Mouse (Mus musculus) gastrocnemius, postnatal 25 days (tissue): ENCODE measurements around the gene Slbp. TPM values are rescaled to one million over a fixed set of nuclear protein-coding genes. Genes with fewer than 3 reads are reported as not detected.

Source experiments
- DNase-seq: peaks from one replicate; pipeline ENCODE4 v3.0.0; 2022
- long read RNA-seq, 2 experiments: library from polyadenylated mRNA; stranded (forward); transcript quantifications; one replicate each; pipeline ENCODE4 v2.0.0; 2021
- total RNA-seq, 2 experiments: library from RNA; stranded (reverse); gene quantifications; 1 replicate in 1 of 2; 2 replicates in 1 of 2; pipeline ENCODE4 v1.2.3; 2021

Gene Slbp
- total RNA-seq = 1 to 10 TPM; 7.3 to 8.2 TPM
- long read RNA-seq, experiment 1, transcript Slbp-201 (8 exons, 1,906 nt) = major isoform, 5 of 8 reads
- long read RNA-seq, experiment 1, partial matches to known transcripts = 0 of 8 reads
- long read RNA-seq, experiment 1, other reads (novel, unspliced or antisense) = 2 of 8 reads
- long read RNA-seq, experiment 2, transcript Slbp-201 (8 exons, 1,906 nt) = major isoform, 6 of 8 reads
- long read RNA-seq, experiment 2, partial matches to known transcripts = 2 of 8 reads
- long read RNA-seq, experiment 2, other reads (novel, unspliced or antisense) = 0 of 8 reads

DNA sequence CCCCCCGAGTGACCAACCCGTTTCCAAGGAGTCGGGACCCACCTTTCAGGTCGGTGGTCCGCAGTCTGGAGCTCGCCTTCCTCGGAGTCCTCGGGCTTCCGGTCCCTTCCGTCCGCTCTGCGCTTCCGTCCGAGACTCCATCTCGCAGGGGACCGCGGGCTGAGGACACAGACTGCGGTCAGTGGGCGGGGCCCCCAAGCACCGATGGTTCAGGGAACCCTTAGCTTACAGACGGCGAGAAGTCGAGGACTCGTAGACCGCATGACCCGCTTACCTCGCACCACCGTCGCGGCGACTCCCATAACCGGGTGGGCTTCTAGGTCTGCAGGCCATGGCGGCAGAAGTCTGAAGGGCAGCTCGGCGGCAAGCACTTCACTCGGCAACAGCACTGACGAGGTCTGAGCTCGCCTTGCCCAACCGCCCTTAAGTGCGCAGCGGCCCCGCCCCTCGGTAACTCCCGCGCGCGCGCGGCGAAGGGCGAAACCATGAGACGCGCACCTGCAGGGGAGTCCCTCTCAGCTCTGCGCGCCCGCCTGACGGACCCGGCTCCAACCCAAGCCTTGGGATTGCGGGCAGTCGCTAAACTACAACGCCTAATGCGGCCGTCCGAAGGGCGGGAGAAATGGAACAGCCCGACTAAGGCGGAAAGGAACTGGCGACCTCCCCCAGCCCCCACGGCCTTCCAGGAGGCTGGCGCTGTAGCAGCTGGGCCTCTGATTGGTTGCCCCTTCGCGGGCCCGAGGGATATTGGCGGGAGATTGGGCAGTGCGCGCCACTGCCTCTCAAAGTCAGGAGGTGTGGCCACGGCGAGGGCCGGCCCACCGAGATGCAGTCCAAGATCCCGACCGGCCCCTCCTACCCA, at the start of gene Slbp:
TSS of gene Slbp (minus strand) at position 654 of the 862 bp plus-strand sequence.
- peak; percentile 97 for DNase-seq

DNA sequence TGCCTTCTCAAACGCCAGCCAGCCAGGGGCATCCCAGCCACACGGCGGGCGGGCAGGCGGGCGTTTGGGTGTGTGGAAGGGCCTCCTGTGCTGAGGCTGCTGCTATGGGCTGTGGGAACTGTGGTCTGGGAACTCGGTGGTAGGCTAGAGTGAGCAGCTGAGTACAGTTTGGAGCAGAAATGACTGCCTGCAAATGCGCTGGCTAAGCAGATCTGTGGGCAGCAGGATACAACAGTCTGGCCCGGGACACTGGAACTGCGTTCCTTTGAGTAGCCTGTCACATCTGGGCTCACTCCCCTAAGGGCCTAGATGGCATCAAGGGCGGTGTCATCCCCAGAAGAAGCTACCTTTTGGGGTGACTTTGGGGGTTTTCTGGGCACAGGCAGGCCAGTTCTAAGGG, 49.5 kb upstream of the Slbp start:
- DNase-seq = no peak

- DNase-seq = no peak
Observed at GRCm38 (mm10) chr5:33700010-33700409, 47.6 kb upstream of the Slbp start.

DNA sequence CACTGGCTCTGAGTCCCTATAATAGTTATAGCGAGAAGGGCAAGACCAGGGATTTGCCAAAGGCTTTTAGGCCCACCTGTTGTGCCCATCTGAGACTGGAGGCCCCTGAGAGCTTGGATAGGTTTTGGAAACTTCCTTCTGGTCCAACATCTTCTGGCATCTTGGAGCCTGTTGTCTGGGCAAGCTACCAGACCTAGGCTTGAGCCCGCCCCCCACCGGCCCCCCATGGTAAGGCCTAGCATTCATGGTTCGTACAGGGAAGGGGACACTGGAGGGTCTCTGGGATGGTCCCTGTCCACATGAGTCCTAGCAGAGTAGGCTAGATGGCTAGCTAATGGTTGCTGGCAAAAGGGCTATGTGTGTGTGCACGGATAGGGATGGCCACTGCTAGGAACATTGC, 46.3 kb upstream of the Slbp start:
- DNase-seq = no peak

DNA sequence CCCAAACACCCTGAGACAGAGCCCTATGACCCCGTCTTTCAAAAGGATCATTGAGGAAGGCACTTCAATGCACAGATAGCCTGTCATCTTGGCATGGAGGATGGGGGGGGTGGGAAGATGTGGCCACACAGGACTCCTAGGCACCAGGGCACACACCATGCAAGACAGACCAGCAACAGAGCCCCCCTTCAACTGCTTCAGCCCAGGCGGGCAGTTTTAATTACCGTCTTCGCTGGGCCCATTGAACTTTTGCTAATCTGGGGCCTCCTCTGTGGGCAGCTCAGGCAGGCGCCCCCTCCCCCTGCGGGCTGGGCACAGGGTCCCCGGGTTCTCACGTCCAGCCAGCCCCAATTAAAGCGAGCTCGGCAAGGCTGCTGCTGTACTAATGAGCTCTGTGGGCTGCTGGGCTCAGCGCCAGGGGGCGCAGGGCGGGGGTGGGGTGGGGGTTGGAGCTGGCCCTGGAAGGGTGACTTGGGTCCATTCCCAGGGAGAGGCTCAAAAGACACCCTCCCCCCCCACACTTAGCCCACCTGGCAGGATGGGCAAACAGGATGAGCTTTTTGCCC, 45.7 kb upstream of the Slbp start:
- no peak for DNase-seq

GRCm38 (mm10) chr5:33697534-33697933, 45.2 kb upstream of the Slbp start:
- DNase-seq = no peak

GRCm38 (mm10) chr5:33696430-33696829, 44.1 kb upstream of the Slbp start:
- no peak for DNase-seq

DNA sequence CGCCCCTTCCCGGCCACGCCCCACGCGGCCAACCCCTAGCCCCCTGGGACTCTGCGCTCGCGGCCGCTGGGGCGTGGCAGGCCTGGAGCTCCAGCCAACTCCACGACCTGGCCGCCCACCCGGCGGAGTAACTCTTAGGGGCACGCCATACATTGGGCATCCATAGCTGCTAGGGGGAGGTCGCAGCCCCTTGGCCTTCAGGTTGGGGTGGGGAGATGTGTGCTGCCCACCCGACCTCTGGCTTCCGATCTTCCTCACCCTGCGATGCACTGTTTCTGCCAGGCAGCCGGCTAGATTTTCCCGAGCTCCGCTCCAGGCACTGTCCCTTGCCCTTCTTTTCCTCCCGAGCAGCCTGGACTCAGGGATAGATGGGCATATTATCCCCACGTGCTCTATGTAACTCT, 43.3 kb upstream of the Slbp start:
- no peak for DNase-seq

- DNase-seq = no peak
Observed at GRCm38 (mm10) chr5:33694848-33695717, 42.7 kb upstream of the Slbp start.

DNA sequence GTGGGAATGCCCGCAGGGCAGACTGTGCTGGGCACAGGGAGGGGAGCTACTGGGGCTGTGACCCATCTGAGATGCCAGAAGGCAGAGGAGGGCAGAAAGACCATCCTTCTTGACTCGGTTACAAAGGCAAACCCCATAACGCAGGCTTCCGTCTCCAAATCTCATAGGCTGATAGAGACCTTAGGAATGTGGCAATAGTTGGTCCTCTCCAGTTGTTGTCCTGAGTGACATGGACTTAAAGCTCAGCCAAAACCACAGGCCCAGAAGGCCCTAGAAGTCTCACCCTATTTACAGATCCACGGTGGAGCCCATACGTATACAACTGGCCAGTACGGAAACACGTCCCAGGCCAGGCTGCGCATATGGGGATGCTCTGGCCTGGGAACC, 42.1 kb upstream of the Slbp start:
- no peak for DNase-seq

DNA sequence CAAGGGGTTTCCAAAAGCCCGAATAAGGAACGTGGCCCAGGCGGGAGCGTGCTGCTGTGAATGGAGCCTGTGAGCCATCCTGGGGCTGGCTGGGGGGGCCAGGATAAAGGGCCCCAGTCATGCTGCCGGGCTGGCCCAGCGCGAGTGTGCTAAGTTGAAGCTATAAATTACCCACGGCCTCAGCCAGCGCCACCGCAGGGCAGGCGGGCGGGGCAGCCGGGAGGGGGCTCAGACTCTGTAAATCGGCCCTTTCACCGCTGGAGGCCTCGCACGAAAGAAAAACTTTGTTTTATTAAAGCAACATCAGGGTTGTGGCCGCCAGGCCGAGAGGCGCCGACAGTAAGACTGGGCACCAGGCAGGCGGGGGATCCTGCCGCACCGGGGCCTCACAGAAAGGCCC, 40.0 kb upstream of the Slbp start:
- no peak for DNase-seq

DNA sequence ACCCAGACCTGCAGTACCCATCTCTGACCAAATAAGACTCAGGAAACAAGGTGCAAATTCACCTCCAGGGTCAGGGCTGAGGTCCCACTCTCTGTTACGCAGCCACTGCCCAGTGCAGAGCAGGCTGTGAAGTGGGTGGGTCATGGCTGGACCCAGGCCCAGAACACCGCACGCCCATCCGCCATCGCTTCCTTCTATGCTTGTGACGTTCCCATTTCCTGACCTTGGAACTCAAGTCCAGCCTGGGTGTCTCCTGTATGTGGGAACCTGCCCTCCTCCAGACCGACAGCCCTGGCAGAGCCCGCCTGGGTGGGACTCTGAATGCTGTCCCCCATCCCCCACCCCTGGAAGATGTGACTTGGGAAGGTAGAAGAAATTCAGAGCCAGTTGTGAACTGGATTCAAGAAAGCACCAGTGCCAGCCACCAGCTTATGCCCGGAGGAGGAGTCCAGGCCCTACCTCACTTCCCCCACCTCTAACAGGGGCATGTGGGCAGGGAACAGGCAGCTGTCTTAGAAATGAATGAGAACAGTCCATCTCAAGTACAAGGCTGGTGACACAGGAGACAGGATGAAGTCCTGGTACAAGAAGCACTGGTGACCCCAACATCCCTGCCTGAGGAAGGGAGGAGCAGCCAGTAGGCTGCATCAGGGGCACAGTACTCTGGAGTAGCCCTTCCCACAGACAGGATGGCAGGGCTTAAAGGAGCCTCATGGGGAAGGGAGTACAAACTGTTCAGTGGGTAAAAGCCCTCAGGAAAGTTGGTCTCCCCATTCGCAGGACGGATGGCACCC, 37.7 kb upstream of the Slbp start:
- DNase-seq = peak; percentile 46

DNA sequence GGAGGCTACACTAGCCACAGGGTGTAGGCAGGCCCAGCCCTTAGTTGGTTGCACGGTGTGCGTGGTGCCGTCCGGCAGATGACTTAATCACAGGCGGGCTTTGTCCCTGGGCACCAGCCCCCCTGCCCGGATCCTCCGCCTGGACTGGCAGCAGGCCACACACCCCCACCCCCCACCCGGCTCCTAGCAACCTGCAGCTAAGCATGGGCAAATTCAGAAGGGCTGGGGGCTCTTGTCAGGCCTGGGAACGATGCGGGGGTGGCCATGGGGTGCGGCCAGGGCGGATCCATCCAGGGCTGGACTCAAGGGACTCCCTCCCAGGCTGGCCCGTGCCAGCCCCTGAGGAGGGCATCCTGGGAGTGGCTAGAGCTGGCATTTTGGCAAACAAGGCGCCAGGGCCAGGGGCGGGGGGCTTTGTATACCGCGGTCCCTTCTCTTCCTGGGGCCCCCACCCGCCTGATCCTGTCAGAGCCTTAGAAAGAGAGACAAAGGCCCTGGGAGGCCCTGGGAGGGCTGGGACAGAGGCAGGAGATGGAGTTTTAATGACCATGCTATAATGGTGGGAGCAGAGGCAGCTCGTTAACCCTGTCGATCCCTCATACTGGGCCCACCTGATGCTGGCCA, 37.0 kb upstream of the Slbp start:
- DNase-seq = peak; percentile 34

GRCm38 (mm10) chr5:33688278-33689220, 36.2 kb upstream of the Slbp start:
- no peak for DNase-seq

- no peak for DNase-seq
Observed at GRCm38 (mm10) chr5:33687142-33687541, 34.8 kb upstream of the Slbp start.

GRCm38 (mm10) chr5:33684932-33685331, 32.6 kb upstream of the Slbp start:
- no peak for DNase-seq

DNA sequence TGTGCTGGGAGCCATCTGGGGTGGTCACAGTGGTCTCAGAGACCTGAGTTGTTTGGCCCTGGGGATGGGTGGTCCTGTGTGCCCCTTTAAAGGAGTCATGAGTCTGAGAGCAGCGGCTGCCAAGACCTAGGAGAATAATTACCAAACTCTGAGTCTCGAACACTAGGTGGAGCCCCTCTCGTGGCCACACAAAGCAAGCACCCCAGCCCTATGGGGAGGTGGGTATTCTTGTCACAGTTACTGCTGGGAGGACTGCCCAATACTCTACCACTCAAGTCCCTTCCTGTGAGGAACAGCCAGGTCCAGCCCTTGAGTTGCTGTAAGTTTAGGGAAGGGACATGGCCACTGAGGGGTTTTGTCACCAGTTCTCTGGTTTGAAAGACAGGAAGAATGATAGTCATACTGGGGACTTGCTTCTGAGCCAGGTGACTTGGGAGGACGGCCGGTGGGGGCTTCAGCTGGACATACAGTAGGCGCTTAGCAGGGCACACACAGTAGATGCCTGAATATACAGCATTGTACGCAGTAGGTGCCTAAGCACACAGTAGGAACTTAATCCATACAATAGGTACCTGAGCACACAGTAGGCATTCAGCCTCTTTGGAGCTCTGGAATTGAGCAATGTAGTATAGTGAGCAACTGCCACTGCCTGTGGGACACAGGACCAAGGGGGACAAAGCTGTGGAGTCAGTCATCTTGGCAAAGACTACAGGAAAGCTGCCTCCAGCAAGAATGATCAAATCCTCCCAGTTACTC, 31.7 kb upstream of the Slbp start:
- no peak for DNase-seq

DNA sequence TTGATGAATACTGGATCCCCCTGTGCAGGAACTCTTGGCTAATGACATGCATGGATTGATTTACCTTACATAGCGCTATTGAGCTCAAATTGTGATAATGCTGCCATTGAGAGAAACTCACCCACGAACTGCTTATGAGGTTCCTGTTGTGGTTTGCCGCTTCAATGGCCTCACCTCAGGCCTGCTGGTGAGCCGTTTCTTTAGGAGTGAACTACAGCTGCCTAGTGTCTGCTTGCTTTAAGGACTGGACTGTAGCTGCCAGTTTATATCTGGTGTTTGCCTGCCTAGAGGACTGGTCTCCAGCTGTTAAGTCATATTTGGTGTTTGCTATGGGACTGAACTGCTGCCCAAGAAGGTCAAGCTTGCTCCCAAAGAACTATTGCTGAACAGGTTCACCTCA, 30.6 kb upstream of the Slbp start:
- DNase-seq = no peak
